Mouse (Mus musculus) heart, postnatal 0 days (tissue): ENCODE measurements at regions not wholly inside any gene's neighbourhood (a gene's known extent, or its start where the extent isn't known, plus 50 kb on each side); places are given as distances from the start of the nearest gene placed in this dataset.

Experiments used
- CTCF ChIP-seq: IDR thresholded peaks from 2 replicates; pipeline ENCODE4 v1.5.1; 2016; ENCODE audit warnings: antibody characterized with exemption, control low read depth, low read depth
- EP300 ChIP-seq: IDR thresholded peaks from 2 replicates; pipeline ENCODE4 v1.6.1; 2016; ENCODE audit warnings: antibody characterized with exemption, low read depth

GRCm38 (mm10) chr13:7103289-7103688, 454.7 kb upstream of the Pfkp start:
- no peak for TF ChIP-seq CTCF
- no peak for TF ChIP-seq EP300
